Mouse (Mus musculus) CH12.LX (cell line): ENCODE measurements around the gene Tanc1.

Source experiments
- CTCF ChIP-seq, 2 experiments: IDR thresholded peaks in 1 of 2; conservative IDR thresholded peaks in 1 of 2; 2 replicates each; pipeline ENCODE4 v1.5.1; 2011 to 2012; ENCODE audit warnings: low read depth in 2 of 2, low read length in 2 of 2, improper control_type of control experiment in 1 of 2, inconsistent platforms in 1 of 2, mild to moderate bottlenecking in 1 of 2, moderate library complexity in 1 of 2
- ELF1 ChIP-seq: IDR thresholded peaks from 2 replicates; pipeline ENCODE4 v1.6.1; 2014; ENCODE audit warnings: low read depth, mild to moderate bottlenecking, inconsistent platforms, low read length, improper control_type of control experiment
- ETS1 ChIP-seq: conservative IDR thresholded peaks from 2 replicates; pipeline ENCODE4 v1.6.1; 2012; ENCODE audit warnings: low read depth, mild to moderate bottlenecking, inconsistent platforms, low read length, improper control_type of control experiment, moderate library complexity
- HCFC1 ChIP-seq: IDR thresholded peaks from 2 replicates; pipeline ENCODE4 v1.6.1; 2012; ENCODE audit warnings: low read depth, mild to moderate bottlenecking, inconsistent platforms, low read length, improper control_type of control experiment
- MAFK ChIP-seq: IDR thresholded peaks from 2 replicates; pipeline ENCODE4 v1.6.1; 2011; ENCODE audit warnings: low read length, improper control_type of control experiment; ENCODE audit not compliant: insufficient replicate concordance
- ZMIZ1 ChIP-seq: IDR thresholded peaks from 2 replicates; pipeline ENCODE4 v1.6.1; 2012; ENCODE audit warnings: low read depth, mild to moderate bottlenecking, inconsistent platforms, low read length, improper control_type of control experiment

DNA sequence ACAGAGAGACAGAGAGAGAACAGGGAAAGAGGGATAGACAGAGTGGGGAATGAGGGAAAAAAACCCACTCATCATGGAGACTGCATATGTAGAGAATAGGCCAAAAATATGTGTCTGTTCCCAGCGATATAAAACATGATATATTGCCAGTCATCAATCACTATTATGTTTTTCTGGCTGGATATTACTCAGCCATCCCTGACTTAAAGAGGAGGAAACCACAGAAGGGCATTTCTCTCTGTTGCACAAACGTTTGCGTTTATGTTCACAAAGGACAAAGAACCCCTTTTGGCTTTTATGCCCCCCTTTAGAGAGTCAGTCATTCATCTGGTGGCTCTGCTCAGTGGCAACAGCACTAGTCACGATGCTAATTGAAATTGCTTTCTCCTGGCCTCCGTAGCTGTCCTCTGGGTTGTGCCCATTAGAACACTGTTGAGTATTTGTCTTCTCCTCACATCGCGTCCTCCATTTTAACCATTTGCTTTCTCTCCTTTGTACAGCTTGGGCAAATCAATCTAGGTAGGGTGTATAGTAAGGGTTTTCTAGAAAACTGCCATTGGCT is 18.4 kb upstream of the Tanc1 start:
- TF ChIP-seq CTCF (conservative IDR thresholded peaks at IDR 0.05 in 1 of 2, IDR thresholded peaks at IDR 0.05 in 1 of 2; ENCODE audit: low read depth in 2 of 2, low read length in 2 of 2): no peak
- no peak for TF ChIP-seq ZMIZ1
- TF ChIP-seq HCFC1: no peak
- no peak for TF ChIP-seq MAFK
- no peak for TF ChIP-seq ELF1
- no peak for TF ChIP-seq ETS1
